Mouse (Mus musculus): ENCODE results near the gene Thsd4.

Thsd4 gene

GRCm38 (mm10) chr9:60160194-60160593 lies 361.7 kb downstream of the Thsd4 start:
- DNase-seq (ENCODE audit: low read depth in 2 of 2, low spot score in 2 of 2), result no peak

- no peak for DNase-seq (ENCODE audit: low read depth in 2 of 2, low spot score in 2 of 2)
Observed at GRCm38 (mm10) chr9:60152990-60153389, 368.9 kb downstream of the Thsd4 start.

DNA sequence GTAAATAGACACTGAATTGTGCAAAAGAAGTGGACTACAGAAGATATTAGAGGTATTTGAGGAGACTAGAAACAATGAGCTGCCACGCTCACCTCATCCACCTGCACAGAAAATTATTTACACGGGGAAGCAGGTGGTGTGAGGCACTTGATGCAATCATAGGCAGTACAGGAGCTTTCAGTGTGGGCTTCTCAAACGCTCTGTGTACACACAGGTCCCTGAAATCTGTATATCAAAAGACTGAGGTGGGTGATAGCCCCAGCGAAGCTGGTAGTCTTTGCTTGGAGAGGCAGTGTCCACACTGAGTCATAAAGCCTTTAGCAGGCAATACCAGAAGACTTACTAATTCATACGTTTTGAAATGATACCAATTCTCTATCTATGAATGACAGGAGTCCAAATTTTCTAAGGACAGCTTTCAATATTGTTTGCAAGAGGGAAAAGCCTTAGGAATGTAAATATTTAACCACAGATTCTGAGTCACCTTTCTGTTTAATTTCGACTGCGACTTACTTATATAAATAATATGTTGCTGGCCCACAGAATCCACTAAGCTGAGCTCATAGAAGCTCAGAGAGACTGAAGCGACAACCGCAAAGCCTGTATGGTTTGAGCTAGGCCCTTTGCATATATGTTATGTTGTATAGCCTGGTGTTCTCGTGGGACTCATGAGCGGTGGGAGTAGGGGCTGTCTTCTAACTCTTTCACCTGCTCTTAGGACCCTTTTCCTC lies 369.8 kb downstream of the Thsd4 start:
- DNase-seq (ENCODE audit: low read depth in 2 of 2, low spot score in 2 of 2), result no peak

DNA sequence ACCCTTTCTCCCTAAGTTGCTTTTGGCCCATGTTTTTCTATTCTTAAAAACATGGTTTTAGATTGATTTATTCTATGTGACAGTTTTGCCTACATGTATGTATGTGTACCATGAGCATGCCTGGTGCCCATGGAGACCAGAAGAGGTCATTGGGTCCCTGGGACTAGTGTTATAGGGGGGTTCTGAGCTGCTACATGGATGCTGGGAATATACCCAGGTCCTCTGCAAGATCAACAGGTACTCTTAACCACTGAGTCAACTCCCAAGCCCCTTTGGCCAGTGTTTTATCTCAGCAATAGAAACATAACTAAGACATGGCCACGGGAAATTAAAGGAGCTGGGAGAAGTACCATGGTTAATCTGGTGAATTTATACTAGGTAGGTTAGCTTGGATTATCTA lies 371.3 kb downstream of the Thsd4 start:
- DNase-seq (ENCODE audit: low read depth in 2 of 2, low spot score in 2 of 2), result no peak

GRCm38 (mm10) chr9:60148988-60149387 lies 372.9 kb downstream of the Thsd4 start:
- no peak for DNase-seq (ENCODE audit: low read depth in 2 of 2, low spot score in 2 of 2)

GRCm38 (mm10) chr9:60147401-60147800 lies 374.4 kb downstream of the Thsd4 start:
- DNase-seq (ENCODE audit: low read depth in 2 of 2, low spot score in 2 of 2), result no peak

GRCm38 (mm10) chr9:60143816-60144215 lies 378.0 kb downstream of the Thsd4 start:
- no peak for DNase-seq (ENCODE audit: low read depth in 2 of 2, low spot score in 2 of 2)

DNA sequence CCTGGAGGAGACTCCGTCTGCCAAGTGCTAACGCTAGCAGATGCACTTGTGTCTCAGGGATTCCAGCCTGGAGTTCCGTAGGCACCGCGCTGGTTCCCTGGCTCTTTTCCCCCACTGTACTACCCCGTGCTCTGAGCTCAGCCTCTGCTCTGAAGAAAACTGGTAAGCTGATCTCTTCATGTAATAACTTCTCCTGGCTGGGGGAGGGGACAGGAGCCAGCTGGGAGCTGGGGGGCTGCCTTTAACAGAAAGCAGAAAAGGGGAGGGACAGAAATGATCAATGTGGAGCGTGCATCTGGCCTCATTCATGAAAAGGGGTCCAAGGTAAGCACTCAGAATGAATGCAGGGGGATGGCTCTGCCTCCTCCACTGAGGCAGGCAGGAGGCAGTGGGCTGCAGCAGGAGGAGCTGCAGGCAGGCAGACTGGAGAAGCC lies 380.7 kb downstream of the Thsd4 start:
- DNase-seq (ENCODE audit: low read depth in 2 of 2, low spot score in 2 of 2), result no peak

- DNase-seq (ENCODE audit: low read depth in 2 of 2, low spot score in 2 of 2), result no peak
Observed at GRCm38 (mm10) chr9:60140411-60140810, 381.4 kb downstream of the Thsd4 start.

GRCm38 (mm10) chr9:60139446-60139845 lies 382.4 kb downstream of the Thsd4 start:
- no peak for DNase-seq (ENCODE audit: low read depth in 2 of 2, low spot score in 2 of 2)

DNA sequence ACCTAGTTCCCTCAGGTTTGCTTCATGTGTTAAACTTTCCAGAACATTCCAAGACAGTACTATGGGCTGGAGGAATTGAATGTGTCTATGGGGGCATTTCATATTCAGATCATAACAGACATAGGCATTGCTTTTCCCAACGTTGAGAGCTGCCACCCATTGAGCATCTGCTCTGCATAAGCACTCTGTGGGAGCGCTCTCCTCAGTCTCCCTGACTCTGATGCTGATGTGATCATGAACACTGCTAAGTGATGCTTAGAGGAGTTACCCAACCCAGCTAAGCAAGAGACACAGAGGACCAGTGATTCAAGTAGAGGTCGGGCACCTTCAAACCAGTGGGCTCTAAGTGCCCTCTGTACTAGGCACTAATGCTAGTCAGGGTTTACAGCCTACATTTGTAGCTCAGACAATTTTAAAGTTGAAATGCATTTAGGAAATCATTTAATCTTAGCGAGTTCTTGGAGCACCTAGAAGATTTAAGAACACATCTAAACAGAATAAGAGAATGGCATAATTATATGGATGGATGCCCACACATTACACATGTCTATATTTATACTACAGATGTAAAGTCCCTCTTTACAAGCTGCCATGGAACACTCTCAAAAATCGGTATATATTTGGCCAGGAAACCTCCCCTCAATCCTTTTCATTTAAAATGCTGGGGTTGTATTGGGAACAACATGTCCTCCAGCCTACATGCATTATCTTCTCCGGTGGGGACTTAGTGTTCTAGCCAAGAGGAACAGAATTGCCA lies 392.4 kb downstream of the Thsd4 start:
- no peak for DNase-seq (ENCODE audit: low read depth in 2 of 2, low spot score in 2 of 2)

- no peak for DNase-seq (ENCODE audit: low read depth in 2 of 2, low spot score in 2 of 2)
Observed at GRCm38 (mm10) chr9:60126961-60127360, 394.9 kb downstream of the Thsd4 start.

- DNase-seq (ENCODE audit: low read depth in 2 of 2, low spot score in 2 of 2), result no peak
Observed at GRCm38 (mm10) chr9:60124102-60124501, 397.7 kb downstream of the Thsd4 start.

DNA sequence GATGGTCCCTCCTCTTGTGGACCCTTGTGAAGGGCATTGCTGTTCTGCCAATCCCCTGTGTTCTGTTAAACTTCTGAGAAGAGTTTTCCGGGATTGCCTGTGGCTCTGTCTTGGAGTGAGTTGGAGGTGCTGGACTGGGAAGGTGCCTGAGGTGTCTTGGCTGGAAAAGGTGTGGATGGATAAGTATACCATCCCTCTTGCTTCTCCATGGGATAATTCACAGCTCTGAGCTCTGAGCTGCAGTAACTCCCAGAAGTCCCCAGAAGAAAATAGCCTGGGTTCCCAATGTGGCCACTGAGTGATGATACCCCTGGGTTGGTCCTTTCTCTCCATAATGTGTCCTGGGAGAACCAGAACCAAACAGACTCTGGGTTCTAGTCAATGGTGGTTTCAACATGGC lies 398.8 kb downstream of the Thsd4 start:
- no peak for DNase-seq (ENCODE audit: low read depth in 2 of 2, low spot score in 2 of 2)

DNA sequence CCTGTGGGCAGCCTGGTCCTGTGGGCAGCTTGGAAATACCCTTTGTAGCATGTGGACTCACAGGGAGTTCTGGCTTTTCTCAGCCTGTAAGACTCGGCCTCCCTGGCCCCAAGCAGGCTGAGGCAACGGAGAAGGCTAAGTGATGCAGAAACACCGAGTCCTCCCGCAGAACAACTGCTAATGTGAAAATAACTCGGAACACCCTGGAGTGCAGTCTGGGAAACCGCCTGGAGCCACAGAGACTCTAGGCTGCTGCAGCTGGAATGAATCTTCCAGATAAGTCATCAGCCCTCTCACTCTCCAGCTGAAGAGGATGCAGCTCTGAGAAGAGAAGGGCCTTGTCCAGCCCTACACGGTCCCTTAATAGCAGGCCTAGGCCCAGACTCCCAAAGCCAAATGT lies 402.0 kb downstream of the Thsd4 start:
- DNase-seq (ENCODE audit: low read depth in 2 of 2, low spot score in 2 of 2), result no peak

DNA sequence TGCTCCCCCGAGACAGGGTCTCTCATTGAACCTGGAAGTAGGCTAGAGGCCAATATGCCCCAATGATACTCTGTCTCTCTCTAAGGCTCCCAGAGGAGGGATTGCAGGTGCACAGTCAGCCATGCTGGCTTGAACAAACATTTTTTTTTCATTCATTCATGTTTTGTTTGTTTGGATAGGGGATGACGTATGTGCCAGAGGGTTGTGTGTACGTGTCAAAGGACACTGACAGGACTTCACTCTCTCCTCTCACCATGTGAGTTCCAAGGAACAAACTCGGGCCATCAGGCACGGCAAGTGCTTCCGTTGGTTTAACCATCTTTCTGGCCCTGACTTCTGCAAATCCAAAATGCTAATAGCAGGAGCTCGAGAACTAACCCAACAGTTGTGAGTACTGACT lies 404.0 kb downstream of the Thsd4 start:
- DNase-seq (ENCODE audit: low read depth in 2 of 2, low spot score in 2 of 2), result no peak

DNA sequence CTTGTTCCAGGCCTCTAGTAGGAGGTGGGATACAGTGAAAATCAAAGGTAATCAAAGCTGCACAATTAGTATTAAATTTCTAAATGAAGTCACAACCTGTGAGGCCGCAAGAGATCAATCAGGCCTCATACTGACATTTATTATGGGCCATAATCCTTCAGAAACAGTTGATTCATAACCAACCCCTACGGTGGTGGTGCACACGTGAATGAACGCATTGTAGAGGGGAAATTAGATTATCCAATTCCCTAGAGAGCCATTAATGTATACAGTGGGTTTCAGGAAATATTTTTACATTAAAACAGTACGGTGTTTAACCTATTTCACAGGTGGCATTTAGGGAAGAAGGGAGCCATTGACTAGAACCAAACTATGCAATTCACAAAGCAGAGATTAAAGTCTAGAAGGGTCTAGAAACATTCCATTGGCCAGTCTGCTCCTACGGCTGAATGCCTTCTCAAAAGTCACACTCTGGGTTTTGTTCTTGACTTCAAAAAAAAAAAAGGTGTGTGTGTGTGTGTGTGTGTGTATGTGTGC lies 406.1 kb downstream of the Thsd4 start:
- DNase-seq (ENCODE audit: low read depth in 2 of 2, low spot score in 2 of 2), result no peak

- no peak for DNase-seq (ENCODE audit: low read depth in 2 of 2, low spot score in 2 of 2)
Observed at GRCm38 (mm10) chr9:60115306-60115705, 406.5 kb downstream of the Thsd4 start.

- no peak for DNase-seq (ENCODE audit: low read depth in 2 of 2, low spot score in 2 of 2)
Observed at GRCm38 (mm10) chr9:60110200-60110599, 411.6 kb downstream of the Thsd4 start.

DNA sequence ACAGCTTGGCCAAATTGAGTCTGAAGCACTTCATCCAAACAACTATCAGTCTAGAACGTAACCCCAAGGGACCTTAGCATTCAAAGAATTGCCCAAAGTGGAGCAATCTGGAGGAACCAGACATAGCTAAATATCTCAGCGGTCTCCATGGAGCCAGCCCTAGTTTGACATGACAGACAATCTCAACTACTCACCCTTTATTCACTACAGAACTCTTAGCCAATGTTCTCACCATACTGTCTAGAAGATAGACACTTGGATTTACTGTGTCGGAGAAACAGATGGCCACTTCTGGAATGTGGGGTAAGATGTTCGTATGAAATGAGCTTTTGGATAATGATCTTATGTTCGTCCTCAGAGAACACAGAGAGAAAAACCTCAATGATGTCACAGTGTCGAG lies 415.2 kb downstream of the Thsd4 start:
- DNase-seq (ENCODE audit: low read depth in 2 of 2, low spot score in 2 of 2), result no peak

GRCm38 (mm10) chr9:60106106-60106505 lies 415.7 kb downstream of the Thsd4 start:
- no peak for DNase-seq (ENCODE audit: low read depth in 2 of 2, low spot score in 2 of 2)

GRCm38 (mm10) chr9:60094211-60094610 lies 427.6 kb downstream of the Thsd4 start:
- no peak for DNase-seq (ENCODE audit: low read depth in 2 of 2, low spot score in 2 of 2)

Measured in CD8-positive naive resting alpha-beta T cell, adult 2 months (primary cell).